Mouse (Mus musculus) frontal cortex, adult 2 months (tissue): Measurements from ENCODE around the gene Mrpl54. TPM values are rescaled to one million over a fixed set of nuclear protein-coding genes. Genes with fewer than 3 reads are reported as not detected.
A peak's percentile ranks its signal among the peaks of the same experiment; 100 is the strongest.

Experiments
- DNase-seq, 2 experiments: peaks; one replicate each; pipeline ENCODE4 v3.0.0; 2022; ENCODE audit warnings: low spot score in 1 of 2; ENCODE audit errors: extremely low spot score in 1 of 2
- polyA plus RNA-seq: library from polyadenylated mRNA; depleted of rRNA; stranded (reverse); fragments of >200 nt; gene quantifications from 2 replicates; pipeline ENCODE4 v1.2.3, GENCODE M21; 2012

Gene Mrpl54
- polyA plus RNA-seq, 1 experiment = 57.4 TPM

DNA sequence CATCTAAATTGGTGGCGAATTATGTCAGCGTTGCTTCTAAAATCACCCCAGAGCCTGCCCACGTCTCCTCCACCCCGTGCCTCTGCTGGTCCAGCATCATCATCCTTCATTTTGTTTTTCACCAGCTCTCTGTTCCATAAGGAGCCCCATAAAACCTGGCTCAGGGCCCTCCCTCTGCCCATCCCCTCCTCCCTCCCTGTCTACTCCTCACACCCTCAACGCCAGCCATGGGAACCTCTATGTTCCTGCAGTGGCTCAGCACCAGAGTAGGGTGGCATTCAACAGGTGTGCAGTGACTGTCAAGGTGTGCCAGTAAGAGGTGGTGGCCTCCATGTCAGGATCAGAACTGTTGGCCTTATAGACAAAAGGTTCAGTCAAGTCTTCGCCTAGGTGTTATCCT lies 28.5 kb upstream of the Mrpl54 start:
- DNase-seq = peak in 1 of 2 experiments; percentile 75

DNA sequence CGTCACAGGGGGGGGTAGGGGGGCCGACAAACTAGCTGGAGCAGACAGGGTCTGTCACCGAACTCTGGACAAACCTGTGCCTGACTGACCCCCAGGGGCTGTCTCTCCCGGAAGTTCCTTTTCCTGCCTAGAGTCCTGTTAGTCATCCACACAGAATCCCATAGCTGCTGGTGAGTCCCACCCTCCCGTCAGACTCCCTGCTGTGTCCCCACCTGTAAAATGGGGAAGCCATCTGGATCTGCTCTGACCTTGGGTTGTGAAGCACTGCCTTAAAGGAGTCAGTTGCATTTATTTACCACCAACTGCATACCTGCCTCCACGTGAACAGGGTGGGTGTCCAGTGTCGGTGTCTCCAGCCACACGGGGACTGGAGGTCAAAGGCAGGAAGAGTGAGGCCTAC lies 27.7 kb upstream of the Mrpl54 start:
- no peak for DNase-seq

DNA sequence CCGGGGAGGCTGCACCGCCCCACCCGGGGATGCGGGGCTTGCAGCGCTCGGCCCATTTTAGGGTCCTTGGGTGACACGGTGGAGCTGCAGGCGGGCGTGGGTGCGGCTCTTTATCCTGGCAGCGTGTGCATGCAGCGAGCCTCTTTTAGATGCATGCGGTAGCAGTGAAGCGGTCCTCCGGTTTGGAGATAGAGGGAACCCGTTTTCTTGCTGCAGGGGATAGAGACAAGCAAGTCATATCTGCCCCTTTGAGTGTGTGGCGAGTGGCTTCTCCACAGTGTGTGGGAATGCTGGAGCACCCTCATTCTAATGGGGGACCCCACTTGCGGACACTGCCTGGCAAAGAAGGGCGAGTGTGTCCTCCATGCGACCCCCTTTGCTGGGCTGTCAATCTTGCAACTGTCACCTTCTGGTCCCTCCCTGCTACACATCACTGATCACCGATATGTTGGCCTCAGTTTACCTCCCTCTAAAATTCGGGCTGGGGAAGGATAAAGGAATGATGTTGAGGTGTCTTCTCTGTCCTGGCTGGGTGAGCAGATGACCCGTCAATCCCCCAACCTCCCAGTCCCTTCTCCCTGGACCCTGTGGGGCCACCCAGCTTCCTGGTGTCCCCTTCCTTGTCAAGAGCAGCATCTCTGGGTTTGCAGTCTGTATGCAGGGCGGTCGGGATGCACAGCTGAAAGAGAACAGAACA lies 26.7 kb upstream of the Mrpl54 start:
- no peak for DNase-seq

DNA sequence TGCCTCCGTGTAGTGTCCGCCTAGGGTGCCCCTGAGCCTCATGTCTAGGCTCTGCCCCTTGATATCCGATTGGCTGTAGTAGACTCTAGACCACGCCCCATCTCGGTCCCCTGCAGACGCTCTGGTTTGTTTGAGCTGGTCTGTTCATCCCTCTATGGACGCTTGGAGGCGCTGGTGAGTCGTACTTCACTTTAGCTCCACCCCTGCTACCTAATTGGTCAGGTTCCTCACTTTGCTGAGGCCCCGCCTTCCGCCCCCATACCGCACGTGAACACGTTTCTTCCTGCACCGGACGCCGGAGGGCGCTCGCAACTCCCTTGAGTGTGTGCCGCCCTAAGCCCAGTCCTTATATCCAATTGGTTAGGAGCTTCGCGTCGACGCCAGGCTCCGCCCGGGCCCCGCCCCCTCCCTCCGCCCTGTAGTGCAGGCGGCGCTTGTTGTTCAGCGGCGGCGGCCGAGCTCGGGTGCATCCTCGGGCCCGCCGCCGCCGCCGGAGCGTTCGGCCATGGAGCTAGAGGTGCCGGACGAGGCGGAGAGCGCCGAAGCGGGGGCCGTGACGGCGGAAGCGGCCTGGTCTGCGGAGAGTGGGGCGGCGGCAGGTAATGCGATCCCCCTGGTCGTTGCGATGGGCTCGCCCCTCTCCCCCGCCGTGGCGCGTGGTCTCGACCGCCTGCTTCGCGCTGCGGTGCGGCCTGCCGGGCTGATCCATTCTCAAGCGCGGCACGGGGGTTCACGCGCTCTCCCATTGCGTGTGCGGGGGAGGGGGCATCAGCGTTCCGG lies 26.0 kb upstream of the Mrpl54 start, which contains the start of gene Pip5k1c:
TSS of gene Pip5k1c (plus strand) at position 410 of the 780 bp plus-strand sequence.
- peak in 1 of 2 experiments; percentile 100 for DNase-seq

DNA sequence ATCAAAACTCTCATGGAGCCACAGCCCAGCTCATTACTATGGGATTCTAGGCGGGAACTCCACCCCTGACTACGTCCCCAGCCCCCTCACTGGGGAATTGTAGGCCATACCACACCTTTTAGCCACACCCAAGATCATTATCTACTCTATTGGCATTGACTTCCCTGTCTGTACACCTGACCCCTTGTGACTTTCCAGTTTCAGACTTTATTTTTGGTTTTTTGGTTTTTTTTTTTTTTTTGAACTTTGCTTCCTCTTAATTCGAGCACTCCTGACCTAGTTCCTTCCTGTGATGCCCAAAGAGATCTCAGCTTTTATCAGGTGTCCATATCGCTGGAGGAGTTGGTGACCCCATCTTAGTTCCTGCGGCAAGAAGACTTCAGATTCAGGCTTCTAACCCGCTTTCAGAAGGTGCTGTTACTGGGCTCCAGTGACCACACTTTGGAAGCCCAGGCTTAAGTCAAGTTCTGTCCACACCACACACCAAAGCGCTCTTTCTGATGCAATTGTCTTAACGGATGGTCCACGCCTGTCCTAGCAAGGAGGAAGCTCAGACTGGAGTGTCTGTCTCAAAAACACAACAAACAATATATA lies 24.9 kb upstream of the Mrpl54 start, which contains the start of gene Tjp3:
TSS of gene Tjp3 (minus strand) at position 71 of the 594 bp plus-strand sequence.
- peak in 1 of 2 experiments; percentile 5 for DNase-seq

DNA sequence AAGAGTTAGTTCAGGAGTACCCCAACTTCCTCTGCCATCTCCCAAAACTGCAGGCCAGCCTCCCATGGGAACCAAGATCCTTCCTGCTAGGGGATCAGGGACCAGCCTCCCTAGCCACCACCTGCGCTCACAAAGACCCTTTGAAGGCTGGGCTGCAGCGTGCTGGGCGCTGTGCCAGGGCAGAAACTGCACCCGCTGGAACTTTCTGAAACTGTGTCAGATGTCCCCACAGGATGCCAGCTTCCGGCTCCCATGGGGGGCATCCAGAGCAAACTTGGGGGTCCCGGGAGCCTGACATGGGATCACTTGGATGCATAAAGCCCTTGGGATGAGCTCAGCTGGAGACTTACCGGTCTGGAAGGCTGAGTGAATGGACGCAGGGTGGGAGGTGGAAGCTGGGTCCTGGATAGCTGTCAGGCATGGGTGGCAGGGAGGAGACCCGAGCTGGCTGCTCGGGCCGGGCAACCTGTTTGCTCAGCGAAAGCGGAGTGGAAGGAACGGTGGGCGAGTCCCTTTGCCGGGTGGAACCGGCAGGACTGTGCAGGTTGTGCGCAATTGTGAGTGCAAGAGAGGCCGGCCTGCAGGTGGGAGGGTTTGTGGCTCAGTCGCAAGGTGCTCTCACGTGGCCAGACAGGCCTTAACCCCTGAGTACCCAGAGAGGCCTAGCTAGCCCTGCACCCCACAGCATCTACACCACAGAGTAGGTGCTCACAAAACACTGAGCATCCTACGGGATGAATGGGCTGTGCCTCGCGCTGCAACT lies 24.1 kb upstream of the Mrpl54 start:
- DNase-seq = peak in 1 of 2 experiments; percentile 4

DNA sequence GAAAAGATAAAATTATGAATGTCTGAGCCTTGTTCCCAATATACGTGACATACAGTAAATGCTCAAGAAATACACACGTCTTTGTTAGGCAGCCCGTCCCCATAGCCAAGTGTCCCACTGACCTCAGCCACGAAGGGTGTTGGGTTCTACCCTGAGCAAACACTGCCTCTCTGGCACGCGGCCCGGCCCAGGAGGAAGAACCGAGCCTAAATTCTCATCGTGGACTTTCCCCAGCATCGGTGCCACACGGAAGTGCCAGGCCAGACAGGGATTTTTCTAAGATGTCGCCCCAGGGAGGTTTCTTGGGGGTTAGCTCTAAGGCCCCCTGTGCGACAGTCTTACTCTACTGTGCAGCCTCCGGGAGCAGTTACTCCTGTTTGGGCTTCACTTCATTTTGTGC lies 23.1 kb upstream of the Mrpl54 start:
- no peak for DNase-seq

- peak in 1 of 2 experiments; percentile 72 for DNase-seq
Observed at GRCm38 (mm10) chr10:81289278-81289677, 22.5 kb upstream of the Mrpl54 start.

DNA sequence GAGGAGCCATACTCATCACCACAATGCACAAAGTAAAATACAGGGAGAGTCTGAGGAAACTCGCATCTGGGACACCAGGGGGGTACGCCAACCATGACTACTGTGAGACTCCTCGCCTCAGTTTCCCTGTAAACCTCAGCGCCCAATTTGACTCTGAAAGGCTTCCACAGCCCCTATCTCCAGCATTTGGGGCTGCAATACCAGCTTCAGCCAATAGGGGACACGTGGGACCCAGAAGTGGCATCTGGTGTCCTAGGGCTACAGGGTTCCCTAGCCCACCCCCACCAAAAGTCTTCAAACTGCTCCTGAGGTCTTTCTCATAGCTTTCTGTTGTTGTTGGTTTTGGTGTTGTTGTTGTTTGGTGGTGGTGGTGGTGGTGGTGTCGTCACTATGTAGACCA lies 21.9 kb upstream of the Mrpl54 start:
- no peak for DNase-seq

- DNase-seq = peak in 1 of 2 experiments; percentile 62
Observed at GRCm38 (mm10) chr10:81287513-81288157, 20.9 kb upstream of the Mrpl54 start.

DNA sequence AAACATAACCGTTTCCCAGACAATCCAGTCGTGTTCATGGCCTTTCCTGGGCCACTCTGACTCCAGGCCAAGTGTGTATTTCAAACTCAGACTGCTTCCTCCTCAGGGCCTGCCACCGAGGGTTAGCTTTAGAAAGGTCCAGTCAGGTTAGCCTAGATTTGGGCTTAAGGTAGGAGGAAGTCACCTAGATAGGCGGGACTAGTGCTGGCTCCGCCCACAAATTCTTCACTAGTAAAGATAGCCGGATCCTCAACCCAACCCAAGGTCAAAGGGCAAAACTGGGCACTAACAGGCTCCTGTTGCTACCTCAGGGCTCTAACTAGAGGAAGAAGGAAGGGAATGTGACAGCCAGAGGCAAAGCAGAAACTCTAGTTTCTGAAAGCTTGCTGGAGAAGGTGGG lies 19.9 kb upstream of the Mrpl54 start:
- DNase-seq = no peak

DNA sequence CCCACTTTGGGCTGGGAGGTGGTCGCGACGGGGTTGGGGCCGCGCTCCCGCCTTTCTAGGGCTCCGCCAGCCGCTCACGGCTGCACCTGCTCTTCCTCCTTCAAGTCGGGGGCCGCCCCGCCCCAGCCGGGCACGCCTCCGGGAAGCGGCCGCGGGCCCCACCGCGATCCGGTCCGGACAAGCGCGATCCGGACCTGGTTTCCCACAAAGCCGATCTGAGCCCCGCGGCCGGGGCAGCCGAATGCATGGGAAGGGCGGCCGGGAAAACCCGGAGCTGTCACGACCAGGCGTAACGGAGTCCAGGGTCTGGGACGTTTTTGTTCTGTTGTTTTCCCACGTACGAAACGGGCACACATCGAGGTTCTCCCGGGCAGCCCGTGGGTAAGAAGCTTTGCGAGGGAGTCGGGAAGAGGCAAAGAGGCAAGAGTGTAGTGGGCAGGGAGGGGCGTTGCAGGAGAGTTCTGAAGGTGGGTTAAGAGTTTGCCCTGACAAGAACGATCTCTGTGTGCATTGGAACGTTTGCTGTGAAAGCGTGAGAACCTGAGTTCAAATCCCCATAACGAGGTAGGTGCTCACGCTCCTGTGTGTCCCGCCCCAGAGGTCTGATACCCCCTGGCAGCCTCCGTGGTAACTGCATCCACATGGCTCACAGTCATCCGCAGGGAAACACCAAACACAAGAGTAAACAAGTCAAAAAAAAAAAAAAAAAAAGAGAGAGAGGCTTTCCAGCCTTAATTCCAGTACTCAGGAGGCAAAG lies 19.1 kb upstream of the Mrpl54 start:
- DNase-seq = peak in 1 of 2 experiments; percentile 86

DNA sequence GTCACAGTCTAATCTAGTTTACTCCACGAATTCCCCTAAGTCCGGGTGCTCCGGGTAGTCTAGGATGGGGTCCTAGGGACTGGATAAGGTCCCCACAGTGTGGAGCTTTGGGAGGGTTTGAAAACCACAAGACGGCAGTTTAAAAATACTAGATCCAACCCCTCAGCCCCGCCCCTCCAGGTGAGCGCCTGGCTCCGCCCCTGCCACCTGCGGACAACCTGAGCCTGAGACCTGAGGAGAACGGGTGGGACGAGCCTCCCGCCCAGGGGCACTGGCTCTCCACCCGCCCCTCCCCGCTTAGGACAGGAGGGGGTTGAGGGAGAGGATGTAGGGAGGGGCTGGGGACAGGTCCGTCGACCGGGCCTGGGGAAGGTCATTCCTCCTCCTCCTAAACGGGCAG lies 18.0 kb upstream of the Mrpl54 start:
- DNase-seq = no peak

- no peak for DNase-seq
Observed at GRCm38 (mm10) chr10:81284189-81284588, 17.5 kb upstream of the Mrpl54 start.

DNA sequence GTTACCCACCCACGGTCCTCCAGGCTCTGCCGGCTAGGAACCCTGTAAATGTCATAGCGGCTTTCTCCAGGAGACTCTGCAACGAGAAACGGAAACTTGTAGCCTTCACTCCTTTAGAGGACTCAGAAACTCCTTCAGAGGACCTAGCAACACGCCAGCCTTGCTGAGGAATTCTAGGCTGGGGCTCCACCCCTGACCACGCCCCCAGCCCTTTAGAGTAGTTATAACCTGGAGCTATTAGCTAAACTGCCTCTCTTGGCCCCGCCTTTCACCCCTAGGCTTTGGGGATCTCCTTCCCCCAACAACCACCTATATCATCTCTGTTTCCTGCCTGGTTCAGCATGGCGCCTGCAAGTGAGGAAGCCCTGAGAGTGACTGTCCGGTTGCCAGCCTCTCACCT lies 12.8 kb upstream of the Mrpl54 start:
- no peak for DNase-seq

DNA sequence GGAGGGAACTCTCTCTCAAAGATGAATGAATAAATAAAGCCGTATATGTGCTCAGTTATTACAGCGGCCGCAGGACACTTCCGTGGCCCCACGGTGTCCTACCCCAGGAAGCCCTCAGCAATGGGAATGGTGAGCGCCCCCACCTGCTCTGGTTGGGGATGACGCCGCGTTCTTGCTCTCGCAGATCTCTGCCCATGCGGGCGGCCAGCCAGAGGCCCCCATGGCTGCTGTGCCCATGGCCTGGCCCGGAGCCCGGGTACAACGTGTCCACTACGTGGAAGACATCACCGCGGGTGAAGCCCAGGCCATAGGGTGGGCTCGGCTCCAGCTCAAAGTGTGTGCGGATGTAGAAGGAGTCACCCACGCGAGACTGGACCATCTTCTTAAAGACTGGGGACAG lies 10.9 kb upstream of the Mrpl54 start:
- no peak for DNase-seq

- no peak for DNase-seq
Observed at GRCm38 (mm10) chr10:81273842-81274241, 7.1 kb upstream of the Mrpl54 start.

DNA sequence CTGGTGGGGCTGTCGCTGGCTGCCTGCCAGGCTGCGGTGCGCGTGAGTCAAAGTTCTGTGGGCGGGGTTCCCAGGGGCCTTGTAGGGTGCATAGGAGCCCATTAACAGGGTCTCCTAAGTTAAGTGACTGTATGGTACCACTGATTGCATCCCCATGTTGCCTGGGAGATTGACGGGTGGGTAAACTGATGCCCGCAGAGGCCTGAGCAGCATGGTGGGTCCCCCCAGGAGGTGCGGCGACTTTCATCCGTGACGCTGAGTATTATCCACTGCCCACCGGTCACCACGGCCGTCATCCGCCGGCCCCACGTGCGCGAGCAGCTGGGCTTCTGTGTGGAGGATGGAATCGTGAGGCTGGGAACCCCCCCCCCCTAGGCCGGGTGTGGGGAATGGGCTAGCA lies 5.6 kb upstream of the Mrpl54 start:
- no peak for DNase-seq

- DNase-seq = no peak
Observed at GRCm38 (mm10) chr10:81268643-81269412, 2.1 kb upstream of the Mrpl54 start.
